Mouse (Mus musculus) cerebellum, postnatal 14 days (tissue): ENCODE results near the gene Ube2q2.
A peak's percentile ranks its signal among the peaks of the same experiment; 100 is the strongest.
"Not testable (repeated sequence)": the region's sequence is repeated elsewhere in the genome, so short reads cannot be mapped to it uniquely, and the experiment has no call there.

Experiments
- DNase-seq, 2 experiments: peaks; one replicate each; pipeline ENCODE4 v3.0.0; 2021; ENCODE audit warnings: mixed read lengths in 2 of 2

Ube2q2 gene

DNA sequence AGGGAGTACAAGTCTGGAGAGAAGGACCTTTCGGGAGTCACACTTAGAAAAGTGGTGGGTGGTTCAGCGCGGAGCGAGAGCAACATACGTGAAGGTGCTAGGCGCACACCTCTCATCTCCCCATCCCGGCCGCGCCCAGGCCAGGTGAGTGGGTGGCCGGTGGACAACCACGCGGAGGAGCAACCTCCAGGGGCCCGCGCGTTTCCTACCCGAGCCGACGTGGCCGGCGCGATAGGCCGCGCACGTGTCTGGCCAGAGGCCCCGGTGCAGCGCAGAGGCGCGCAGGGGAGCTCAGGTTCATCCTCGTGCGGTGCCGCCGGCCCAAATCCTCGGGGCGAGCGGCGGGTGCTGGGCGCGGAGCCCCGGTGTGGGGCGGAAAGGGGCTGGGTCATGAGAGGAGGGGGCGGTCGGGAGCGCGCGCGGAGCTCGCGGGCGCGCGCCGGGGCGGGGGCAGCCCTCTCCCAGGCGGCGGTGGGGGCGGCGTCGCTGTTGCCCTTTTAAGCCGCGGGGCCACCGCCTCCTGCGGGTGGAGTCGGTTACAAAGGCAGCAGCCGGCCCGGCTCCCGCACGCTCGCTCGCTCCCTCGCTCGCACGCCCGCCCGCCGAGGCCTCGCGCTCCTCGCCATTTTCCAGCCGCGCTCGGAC, at the start of gene Ube2q2:
Ube2q2 (plus strand) TSS at position 1 of the 645 bp plus-strand sequence.
- peak; percentile 81 to 87 for DNase-seq

DNA sequence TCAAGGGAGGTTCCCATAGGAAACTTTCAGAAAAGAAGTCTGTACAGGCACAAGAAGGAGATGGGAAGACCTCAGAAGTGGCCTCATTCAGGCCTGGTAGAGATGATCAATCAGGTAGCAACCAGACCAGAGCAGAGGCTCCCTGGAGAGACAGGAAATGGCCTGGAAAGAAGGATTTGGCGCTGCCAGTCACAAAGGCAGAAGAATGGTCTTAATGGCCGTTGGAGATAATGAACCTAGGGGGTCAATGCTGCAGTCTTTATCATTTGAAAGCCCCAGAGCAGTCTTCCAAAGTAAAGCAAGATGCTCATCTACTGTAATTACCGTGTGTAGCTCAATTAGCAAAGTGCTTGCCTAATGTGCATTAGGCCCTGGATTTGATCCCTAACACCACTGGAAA, 47.5 kb upstream of the Ube2q2 start:
- no peak for DNase-seq

DNA sequence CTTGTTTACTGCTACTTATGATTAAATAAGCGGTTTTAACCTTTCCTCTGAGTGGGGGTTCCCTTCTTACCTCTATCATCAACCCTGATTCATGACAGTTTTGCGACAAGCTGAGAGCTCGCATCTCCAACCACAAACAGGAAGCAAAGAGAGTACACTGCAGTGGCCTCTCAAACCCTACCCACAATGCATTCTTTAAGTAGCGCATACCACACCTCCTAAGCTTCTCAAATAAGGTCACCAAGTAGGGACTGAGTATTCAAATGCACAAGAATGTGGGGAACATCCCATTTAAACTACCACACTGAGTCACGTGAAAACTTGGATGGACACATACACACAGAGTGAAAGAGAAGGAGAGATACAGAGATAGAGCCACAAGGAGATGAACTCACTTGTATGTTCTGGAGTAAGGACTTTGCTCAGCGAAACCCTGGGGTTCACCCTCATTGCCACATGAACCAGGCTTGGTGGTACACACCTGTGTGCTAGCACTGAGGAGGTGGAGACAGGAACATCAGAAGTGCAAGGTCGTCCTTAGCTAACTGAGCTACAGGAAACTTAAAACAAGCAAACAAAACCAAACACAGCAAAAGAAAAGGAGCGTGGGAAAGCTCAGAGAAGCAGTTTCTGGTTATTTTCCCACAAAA, 46.3 kb upstream of the Ube2q2 start:
- no peak for DNase-seq

DNA sequence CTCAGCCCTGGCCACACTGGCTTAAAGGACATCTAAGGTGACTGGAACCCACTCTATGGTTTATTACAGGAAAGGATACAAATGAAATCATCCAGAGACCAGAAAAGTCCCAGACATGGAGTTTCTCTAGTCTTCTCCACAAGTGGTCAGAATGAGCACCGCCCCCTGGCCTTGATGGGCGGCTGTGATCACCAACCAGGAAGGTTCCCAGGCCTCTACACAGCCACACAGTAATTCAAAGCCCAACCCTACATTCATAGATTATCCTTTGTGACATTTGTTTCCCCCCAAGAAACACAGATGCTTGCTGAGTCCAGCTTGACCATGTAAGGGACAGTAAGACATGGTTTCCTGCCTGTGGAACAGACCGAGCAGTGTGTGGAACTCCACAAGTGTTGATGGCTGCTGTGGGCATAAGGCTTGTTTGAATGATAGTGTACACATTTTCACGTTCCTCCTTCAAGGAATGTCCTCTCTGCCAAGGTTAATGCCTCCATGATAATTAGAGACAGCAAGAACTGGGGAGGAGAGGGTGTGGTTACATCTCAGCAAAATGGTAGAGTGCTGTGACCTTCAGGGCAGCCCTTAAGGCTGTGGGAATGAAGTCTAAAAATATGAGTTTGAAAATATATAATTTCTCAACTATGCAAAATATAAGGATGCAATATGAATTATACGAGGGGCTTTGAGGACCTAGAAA, 45.6 kb upstream of the Ube2q2 start:
- DNase-seq: no peak

DNA sequence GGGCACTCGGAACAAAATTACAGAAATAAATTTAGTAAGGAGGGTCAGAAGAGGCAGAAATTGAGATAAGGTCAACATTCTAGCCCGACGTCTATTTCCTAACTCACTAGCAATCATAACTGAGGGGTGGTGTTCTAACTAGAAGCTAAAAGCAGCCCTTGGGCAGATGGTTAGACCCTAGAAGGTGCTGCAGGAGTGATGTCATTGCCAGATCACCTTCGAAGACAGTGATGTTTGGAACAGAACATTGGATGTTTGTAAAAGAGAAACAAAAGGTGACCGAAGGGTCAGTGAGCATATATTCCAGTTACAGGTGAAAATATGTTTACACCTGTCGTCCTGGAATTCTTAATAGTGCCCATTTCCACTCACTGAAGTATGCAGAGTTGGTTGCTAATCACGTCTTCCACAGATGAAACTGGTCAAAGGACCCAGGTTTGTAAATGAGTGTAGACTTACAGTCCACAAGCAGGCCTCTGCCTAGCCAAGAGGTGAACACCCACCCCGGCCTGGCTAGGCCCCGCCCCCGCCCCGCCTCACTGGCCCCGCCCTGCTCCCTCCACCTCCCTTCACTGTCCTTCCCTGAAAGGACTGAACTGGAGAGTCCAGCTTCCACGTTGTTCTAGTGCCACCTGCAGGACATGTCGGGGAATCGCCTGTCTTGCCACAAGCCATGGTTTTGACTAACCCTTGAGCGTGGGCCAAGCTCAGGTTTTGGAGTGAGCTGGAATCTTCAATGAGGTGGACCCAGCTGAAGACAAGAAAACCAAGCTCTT, 38.4 kb upstream of the Ube2q2 start:
- DNase-seq: peak; percentile 95 to 96

DNA sequence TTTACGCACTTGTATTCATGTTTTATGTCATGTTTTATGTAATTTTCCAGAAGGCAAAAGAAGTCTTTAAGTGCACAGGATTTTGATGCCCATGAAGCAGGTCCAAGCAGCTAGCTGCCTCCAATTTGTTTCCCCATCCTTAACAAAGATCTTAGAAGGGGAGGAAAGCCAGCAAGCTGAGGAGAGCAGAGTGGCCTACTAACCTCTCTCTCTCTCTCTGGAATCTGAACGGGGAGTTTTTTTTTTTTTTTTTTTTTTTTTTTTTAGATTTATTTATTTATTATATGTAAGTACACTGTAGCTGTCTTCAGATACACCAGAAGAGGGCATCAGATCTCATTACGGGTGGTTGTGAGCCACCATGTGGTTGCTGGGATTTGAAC, 37.8 kb upstream of the Ube2q2 start:
- DNase-seq: not testable (repeated sequence)

DNA sequence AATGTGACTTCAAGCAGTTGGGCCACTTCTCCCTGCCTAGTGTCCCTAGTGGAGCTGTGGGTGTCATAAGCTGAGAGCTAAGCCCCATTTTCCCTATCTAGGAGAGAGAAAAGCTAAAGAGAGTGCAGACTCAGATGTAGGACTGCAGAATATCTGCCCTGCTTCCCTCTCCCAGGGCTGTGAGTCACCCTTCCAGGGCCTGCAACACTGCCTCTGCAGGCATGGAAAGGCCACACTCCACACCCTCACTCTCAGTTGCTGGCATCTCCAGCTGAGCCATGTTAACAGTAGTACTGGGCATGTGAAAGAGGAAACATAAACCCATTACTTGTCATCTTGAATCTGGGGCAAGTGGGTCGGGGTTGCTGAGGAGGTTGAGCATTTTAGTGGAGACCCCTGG, 33.9 kb upstream of the Ube2q2 start:
- no peak for DNase-seq

DNA sequence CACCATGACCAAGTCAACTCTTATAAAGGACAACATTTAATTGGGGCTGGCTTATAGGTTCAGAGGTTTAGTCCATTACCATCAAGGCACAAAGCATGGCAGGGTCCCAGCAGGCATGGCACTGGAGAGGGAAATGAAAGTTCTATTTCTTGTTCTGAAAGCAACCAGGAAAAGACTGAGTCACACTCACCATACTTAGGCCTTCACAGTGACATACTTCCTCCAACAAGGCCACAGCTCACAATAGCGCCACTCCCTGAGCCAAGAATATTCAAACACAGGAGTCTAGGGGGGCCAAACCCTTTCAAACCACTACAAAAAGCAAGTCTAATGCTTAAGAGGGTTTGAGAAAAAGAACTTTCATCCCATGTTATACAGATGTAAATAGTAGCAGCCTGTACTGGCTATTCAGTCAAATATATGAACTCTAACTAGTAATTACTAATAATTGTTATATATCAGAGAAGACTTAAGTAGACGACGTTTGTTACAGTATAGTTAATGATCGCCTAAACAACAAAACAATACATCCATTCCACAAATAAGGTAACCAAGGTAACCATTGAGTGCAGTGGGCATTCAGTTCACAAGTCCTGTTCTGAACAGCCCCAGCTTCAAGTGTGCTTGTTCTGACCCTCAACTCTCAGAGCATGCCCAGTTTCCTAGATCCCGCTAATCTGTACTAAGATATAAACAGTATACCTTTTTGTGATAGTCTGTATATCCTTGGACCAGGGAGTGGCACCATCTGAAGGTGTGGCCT, 31.2 kb upstream of the Ube2q2 start:
- no peak for DNase-seq

DNA sequence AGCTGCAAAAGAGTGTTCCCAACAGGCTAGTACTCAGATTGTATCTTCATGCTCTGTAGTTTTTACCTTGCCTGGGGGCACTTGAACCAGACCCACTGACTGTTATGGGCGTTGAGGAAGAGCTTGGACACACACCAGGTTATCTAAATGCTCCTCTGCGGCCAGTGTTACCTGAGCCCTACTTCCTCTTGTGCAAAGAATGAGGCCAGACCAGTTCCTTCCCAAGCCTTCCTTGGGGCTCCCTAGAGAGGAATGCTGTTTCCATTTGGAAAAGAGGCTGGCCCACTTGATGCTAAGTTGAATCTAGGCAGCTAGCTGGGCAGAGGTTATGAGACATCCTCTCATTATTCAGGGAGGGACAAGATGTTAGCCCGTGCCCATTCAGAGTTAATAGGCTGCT, 26.1 kb upstream of the Ube2q2 start:
- DNase-seq: no peak

DNA sequence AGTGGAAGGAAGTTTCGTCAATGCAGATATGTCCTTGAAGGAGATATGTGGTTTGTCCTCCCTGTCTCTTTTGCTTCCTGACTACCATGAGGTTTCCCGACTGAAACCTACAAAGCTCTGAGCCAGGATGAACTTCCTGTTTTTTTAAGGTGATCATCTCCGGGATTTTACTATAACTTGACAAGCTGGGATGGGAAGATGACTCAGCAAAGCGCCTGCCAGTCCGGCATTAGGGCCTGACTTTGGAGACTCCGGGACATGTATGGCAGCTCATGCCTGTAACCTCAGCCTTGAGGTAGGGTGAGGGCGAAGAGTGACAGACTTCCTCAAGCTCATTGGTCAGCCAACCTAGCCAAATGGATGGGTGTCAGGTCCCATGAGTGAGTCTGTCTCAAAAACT, 22.9 kb upstream of the Ube2q2 start:
- DNase-seq: no peak

DNA sequence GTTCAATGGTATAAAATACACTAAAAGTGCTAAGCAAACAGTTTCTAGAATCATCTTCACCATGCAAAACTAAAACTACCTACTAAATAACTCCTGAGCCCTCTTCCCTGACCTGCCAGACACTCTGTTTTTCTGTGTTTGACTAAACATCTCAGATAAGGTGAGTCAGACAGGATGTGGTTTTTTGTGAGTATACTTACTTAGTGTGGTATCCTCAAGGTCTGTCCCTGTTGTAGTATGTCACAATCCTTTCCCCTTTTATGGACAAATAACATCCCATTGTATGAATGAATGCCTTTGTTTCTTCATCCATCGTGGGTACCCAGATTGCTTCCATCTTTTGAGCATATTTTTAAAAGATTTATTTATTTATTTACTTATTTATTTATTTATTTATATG, 22.4 kb upstream of the Ube2q2 start:
- DNase-seq: no peak

DNA sequence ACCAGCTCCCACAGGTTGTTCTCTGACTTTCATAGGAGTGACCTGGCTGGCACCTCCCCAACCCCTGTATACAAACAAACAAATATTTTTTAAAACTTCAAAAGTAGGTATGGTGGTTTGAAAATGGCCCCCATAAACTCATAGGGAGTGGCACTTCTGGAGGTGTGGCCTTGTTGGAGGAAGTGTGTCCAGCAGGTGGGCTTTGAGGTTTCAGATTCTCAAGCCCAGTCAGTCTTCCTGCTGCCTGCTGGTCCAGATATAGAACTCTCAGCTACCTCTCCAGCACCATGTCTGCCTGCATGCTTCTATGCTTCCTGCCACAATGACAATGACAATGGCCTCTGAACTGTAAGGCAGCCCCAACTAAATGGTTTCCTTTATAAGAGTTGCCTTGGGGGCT, 16.8 kb upstream of the Ube2q2 start:
- no peak for DNase-seq

DNA sequence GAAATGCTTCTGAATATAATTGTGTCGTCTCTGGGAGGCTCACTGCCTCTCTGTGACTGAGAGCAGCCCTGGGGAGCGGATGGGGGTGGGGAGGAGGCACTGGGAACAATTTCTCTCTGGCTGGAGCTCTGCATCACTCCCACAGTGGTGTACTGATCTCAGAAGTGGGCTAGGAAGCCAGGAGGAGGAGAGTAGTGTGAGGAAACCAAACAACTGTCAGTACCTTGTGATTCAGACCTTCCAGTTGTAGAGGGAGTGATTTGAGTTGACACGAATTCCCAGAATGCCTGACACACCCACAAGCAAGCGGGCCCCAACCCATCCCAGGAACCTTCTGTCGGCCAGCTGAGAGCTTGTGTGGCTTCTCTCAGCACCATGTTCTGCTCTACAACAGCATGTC, 12.1 kb upstream of the Ube2q2 start:
- DNase-seq: no peak

DNA sequence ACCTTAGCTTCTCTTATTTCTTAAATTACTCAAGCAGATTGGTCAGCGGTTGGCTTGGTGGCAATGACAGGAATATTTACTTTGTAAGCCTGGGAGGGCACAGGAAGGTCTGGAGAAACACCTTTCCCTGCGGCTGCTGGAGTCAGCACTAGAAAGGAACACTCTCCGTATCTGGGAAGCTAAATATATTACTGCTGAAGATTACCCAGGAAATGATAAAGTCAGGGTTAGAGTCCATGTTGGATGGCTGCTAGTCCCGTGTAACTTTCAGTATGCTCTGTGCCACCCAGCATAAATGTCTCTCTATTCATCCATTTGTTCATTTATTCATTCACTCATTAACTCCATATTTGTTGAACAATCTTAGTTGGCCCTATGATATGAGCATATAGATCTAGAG, 11.5 kb upstream of the Ube2q2 start:
- DNase-seq: no peak

DNA sequence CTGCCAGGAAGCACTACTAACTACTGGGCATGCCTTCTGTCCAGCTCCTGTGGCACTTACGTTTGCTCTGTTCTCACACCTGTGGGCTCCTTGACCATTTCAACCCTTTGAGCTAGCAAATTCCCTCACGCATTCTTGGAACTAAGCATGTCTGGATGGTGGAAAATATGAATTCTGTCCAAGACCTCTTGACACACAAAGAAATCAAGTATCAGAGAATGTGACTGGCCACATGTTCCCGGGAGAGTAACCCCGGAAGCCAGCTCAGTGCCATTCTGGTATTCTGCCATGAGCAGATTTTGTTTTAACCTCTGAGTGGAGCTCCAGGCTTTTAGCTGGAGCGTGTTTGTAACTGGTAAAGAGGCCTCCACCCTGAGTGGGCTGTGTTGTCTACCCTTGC, 8.7 kb upstream of the Ube2q2 start:
- peak; percentile 11 to 15 for DNase-seq

DNA sequence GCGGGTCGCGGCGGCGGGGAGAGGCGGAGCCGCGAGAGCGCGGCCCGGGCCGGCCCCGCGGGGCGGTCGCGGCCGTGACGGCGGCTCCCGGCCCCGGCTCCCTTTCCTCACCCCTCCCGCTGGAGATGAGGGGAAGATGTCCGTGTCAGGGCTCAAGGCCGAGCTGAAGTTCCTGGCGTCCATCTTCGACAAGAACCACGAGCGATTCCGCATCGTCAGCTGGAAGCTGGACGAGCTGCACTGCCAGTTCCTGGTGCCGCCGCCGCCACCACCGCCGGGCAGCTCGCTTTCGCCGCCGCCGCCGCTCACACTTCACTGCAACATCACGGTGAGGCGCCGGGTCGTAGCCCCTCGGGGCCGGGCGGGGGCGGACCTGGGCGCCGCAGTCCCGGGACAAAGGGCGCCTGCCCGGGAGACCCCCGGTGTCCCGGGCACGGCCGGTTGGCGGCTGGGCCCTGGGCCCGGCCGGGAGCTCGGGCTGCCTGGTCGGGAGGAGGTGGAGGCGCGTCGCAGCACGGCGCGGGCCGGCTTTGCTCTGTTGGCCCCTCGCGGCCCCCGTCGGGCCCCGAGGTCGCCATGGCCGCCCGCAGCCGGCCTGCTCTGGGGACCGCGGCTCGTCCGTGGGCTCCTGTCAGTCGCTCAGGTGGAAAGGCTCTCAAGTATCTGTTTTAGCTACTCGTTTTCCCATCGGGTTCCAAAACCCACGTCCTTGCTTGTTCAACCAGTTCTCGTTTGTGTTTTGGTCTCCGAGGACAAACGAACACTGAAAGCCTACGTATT, 1.0 kb downstream of the Ube2q2 start:
- peak; percentile 62 to 67 for DNase-seq

DNA sequence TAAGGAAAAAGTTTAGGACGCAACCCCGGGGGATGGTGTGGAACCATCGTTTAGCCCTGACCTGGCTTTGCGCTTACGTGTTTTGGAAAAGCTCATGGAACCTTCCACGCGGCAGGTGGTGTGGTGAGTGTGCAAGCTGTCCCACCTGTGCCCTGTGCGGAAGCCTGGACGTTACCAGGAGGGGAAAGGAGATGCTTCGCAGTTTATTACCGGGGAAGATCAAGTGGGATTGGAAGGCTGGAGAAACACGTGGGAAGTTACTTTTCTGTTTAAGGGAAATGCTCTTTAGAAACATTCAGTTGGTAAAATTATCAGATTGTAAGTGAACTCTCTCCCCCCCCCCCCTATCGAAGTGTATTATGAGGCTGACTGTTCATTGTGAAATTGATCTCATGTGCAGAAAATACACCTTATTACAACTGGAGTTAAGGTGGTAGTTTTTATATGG, 1.6 kb downstream of the Ube2q2 start:
- DNase-seq: peak; percentile 58 to 71

DNA sequence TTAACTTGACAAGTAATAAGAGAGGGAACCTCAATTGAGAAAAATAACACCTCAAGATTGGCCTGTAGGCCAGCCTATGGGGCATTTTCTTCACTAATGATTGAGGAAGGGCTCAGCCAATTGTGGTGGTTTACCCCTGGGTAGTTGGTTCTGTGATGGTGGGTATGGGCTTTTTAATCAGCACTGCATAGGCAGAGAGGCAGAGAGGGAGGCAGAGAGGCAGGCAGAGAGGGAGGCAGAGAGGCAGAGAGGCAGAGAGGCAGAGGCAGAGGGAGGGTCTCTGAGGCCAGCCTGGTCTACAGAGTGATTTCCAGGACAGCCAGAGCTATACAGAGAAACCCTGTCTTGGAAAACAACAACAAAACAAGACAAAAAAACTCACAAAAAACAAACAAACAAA, 2.4 kb downstream of the Ube2q2 start:
- no peak for DNase-seq

DNA sequence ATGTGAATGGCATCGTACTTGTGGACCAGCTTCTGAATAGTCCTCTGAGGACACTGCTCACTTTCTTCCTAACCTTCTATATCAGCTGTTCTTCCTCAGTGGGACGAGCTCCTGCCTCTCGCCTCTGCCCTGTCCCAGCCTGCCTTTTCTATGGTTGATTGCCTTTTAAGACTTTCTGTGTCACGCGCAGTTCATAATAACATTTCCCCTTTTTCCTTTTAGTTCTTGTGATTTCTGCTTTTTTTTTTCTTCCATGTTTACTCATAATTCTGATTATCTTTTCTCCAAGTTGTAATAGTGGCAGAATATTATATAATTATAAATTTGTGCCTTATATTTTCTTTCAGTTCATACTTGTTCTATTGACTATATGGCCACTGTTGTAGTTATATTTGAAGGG, 4.3 kb downstream of the Ube2q2 start:
- DNase-seq: no peak

DNA sequence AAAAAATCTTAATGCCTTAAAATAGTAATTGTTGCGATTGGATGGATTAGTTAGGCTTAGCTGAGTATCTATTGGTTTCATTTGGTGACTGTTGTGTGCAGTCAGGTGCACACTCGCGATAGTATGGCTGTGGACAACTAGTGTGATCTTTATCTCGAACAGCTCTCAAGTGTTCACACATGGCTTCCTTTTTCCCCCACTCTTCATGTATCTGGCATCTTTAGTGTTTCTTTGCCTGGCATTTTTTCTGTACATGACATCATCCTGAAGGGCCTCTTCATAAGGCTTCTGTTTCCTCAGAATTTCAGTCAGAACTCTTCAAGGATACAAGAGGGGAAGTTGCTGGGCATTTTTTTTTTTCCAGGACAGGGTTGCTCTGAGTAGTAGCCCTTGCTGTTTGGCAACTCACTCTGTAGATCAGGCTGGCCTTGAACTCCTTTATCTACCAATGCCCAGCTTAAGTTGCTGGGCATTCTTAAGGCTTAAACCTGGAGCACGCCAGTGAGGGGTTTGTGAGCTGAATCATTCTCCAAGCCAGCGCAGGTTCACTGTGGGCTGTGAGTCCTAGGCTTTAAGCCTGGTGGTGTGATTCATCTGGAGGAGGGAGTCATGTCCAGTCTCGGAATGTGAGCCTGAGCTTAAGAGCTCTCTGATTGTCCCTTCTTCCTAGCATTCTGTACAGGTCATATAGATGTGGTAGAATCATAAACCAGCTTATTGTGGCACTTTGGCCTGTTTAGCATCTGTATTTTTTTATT, 22.2 kb downstream of the Ube2q2 start:
- no peak for DNase-seq

DNA sequence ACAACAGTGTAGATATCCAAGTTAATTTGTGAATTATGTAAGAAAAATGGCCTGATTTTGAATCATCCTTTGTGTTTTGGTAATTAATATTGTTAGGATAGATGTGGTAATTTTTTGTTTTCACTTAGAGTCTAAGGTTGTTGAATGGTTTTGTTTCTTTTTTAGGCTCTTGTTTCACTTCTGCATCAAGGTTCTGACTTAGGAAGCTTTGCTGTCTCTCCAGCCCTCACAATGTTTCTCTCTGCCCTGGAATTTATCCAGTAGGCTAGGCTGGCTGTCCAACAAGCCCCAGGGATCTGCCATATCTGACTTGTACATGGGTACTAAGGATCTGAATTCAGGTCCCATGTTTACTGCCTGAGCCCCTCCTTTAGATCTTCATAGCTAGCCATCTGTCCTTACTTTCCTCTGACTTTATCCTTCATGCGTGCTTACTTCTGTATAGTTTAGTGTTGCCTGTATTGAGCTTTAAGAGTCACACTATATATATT, 23.6 kb downstream of the Ube2q2 start:
- DNase-seq: peak in 1 of 2 experiments; percentile 30
